Mouse (Mus musculus): ENCODE data around the gene Atxn10. TPM values are rescaled to one million over a fixed set of nuclear protein-coding genes. Genes with fewer than 3 reads are reported as not detected.

Gene Atxn10
- polyA plus RNA-seq, 1 experiment from 2014 or later = 182 TPM

DNA sequence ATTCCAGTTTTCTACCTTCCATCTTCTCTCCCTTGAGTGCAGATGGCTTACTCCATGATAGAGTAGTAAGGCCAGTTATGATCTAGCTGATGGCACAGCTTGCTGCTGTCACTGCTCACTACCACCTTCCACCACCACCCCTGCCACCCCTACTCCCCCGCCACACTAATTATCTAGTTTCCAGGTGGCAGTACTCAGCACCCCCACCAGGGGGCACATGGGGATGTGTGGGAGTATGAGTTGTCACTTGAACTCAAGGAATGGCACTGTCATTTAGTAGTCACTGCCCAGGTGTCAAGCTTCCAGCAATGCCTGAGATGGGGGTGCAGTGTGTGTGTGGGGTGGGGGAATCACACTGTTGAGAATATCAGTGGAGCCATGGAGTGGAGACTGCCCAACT is 141.5 kb downstream of the Atxn10 start:
- 24% methylated on average over 1 of the region's 1 CpGs for WGBS
- no peak overlapping the region for H3K27ac ChIP-seq
- peaks cover 28% of the 10 kb centered on the region for H3K27me3 ChIP-seq
- no peak overlapping the region for H3K4me2 ChIP-seq
- H3K36me3 ChIP-seq = no peaks in the 10 kb centered on the region
- no peak overlapping the region for H3K4me3 ChIP-seq
- no peaks in the 10 kb centered on the region for H3K4me1 ChIP-seq (replicated peaks)
- H3K9me3 ChIP-seq (replicated peaks) = no peaks in the 10 kb centered on the region
- ATAC-seq (replicated peaks; ENCODE audit: insufficient number of reproducible peaks, insufficient read depth, low FRiP score, low read depth) = no peak
- no peak overlapping the region for H3K9ac ChIP-seq

DNA sequence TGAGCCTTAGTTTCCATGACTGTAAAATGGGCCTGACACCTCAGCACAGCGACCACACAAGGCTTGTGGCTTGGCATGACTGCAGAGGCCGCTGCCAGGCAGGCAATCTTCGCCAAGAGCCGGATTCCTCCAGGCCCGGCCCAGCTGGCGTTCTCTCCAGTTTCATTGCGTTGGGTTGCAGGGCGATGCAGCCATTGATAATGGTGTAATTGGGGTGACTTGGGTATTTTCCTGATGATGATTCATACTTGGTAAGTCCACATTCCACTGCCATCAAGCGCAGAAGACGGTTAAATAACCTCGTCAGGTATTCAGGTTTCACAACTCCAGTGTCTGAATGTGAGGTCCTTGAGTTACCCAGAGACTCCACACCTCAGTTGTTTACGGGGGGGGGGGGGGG is 143.3 kb downstream of the Atxn10 start:
- Histone ChIP-seq H3K27me3 (peaks cover 33% of the 10 kb centered on the region), H3K4me2 (no peak overlapping the region), H3K36me3 (no peaks in the 10 kb centered on the region), H3K9ac (no peak overlapping the region), H3K4me1 (replicated peaks) (no peaks in the 10 kb centered on the region), H3K27ac (no peak overlapping the region), H3K9me3 (replicated peaks) (no peaks in the 10 kb centered on the region), H3K4me3 (no peak overlapping the region)
- ATAC-seq (replicated peaks; ENCODE audit: insufficient number of reproducible peaks, insufficient read depth, low FRiP score, low read depth) = no peak
- WGBS = 75% methylated on average over 12 of the region's 12 CpGs

DNA sequence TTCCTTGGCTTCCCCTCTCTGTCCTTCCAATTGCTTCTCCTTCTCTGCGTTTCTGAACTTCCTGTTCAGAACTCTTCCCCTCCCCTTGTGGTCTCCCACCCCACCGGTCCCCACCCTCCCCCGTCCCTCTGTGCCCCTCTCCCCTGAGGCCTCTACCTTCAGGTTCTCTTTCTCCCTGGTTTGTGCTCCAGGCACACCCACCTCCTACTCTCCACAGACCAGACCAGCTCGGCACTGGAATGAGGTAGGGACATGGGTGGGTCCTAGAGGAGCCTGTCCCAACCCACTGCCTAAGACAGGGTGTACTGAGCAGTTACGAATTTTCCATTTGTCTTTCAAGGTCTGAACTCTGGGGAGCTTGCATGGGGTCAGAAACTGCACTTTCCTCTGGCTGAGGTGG is 143.9 kb downstream of the Atxn10 start:
- Histone ChIP-seq H3K36me3 (no peaks in the 10 kb centered on the region), H3K27me3 (peaks cover 33% of the 10 kb centered on the region), H3K4me2 (no peak overlapping the region), H3K4me3 (no peak overlapping the region), H3K9ac (no peak overlapping the region), H3K4me1 (replicated peaks) (no peaks in the 10 kb centered on the region), H3K27ac (no peak overlapping the region), H3K9me3 (replicated peaks) (no peaks in the 10 kb centered on the region)
- ATAC-seq (replicated peaks; ENCODE audit: insufficient number of reproducible peaks, insufficient read depth, low FRiP score, low read depth) = no peak
- 51% methylated on average over 5 of the region's 5 CpGs for WGBS

DNA sequence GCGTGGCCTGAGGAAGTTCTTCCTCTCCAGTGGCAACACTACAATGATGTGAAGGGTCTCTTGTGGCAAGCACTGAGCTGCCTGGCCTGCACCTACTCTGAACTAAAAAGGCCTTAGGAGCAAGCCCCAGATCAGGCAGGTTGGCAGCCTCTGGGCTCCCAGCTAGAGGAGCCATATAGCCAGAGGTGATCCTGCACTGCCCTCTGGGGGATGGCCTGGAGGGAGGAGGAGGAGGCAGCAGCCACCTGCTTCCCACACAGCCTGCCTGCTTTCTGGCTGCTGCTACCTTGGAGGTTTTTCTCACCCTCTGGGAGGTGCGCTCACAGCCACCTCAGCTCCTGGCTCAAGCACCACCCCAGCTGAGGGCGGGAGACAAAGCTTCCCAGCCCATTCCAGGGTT is 144.6 kb downstream of the Atxn10 start:
- Histone ChIP-seq H3K27ac (no peak overlapping the region), H3K4me1 (replicated peaks) (no peaks in the 10 kb centered on the region), H3K4me2 (no peak overlapping the region), H3K4me3 (no peak overlapping the region), H3K27me3 (peaks cover 33% of the 10 kb centered on the region), H3K36me3 (no peaks in the 10 kb centered on the region), H3K9me3 (replicated peaks) (no peaks in the 10 kb centered on the region), H3K9ac (no peak overlapping the region)
- ATAC-seq (replicated peaks; ENCODE audit: insufficient number of reproducible peaks, insufficient read depth, low FRiP score, low read depth) = no peak
- WGBS = 26% methylated on average over 3 of the region's 3 CpGs

DNA sequence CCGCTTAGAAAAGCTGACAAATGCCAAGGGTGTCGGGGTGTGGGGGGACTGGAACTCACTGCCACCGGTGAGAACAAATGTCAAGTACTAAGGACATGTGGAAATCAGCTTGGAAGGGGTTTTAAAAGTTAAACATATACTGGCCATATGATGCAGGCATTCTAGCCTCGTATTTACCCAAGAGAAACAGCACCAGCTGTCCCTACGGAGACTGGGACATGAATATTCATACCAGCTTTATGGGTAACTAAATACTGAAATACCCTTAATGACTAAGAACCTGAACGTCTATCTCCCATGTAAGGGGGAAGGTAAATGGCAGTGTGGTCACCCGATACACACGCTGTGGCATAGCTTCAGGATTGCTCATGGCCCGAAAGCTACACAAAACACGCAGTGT is 152.9 kb downstream of the Atxn10 start:
- no peaks in the 10 kb centered on the region for H3K4me1 ChIP-seq (replicated peaks)
- H3K9me3 ChIP-seq (replicated peaks) = no peaks in the 10 kb centered on the region
- H3K36me3 ChIP-seq = no peaks in the 10 kb centered on the region
- H3K27me3 ChIP-seq = peaks cover 38% of the 10 kb centered on the region
- no peak overlapping the region for H3K9ac ChIP-seq
- no peak overlapping the region for H3K4me2 ChIP-seq
- H3K4me3 ChIP-seq = no peak overlapping the region
- 74% methylated on average over 10 of the region's 10 CpGs for WGBS
- H3K27ac ChIP-seq = no peak overlapping the region
- no peak for ATAC-seq (replicated peaks; ENCODE audit: insufficient number of reproducible peaks, insufficient read depth, low FRiP score, low read depth)

DNA sequence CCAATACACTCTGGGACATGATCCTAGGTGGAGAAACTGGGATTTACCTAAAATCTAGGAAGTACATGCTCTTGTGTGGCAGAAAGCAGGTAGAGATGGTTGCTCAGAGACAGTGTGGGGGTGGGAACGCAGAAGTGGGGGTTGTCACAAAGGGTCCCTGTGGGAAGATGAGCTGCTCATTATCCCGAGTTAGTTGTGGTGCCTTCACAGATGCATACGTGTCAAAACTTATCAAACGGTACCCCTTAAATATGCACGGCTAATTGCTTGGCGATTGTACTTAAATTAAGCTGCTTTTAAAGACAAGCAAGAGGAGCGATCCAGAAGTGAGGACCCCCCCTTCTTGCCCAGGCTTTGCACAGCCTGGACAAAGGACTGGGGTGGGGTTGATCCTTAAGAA is 153.7 kb downstream of the Atxn10 start:
- H3K9me3 ChIP-seq (replicated peaks) = no peaks in the 10 kb centered on the region
- ATAC-seq (replicated peaks; ENCODE audit: insufficient number of reproducible peaks, insufficient read depth, low FRiP score, low read depth) = no peak
- no peak overlapping the region for H3K4me3 ChIP-seq
- peaks cover 46% of the 10 kb centered on the region for H3K27me3 ChIP-seq
- H3K4me2 ChIP-seq = no peak overlapping the region
- no peak overlapping the region for H3K9ac ChIP-seq
- no peaks in the 10 kb centered on the region for H3K4me1 ChIP-seq (replicated peaks)
- 79% methylated on average over 7 of the region's 7 CpGs for WGBS
- no peak overlapping the region for H3K27ac ChIP-seq
- no peaks in the 10 kb centered on the region for H3K36me3 ChIP-seq

DNA sequence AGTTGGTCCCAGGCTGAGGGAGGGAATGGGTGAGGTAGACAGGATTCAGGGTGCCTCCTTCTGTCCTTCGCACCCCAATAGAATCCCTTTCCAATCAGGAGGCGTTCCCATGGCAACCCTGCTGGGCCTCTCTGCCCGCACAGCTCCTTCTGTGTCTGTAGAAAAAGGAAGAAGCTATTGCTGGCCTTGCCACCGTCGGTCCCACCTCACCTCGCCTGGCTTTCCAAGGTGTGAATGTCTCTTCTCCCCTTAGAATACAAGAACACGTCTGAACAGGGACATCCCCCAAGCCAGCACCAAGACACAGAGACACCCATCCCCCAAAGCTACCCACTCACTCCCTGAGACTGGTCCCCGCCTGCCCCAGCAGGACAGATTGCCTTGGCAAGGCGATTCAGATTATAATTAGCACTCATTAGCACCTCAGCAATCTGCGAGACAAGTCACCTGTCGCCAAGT is 158.1 kb downstream of the Atxn10 start:
- 6% methylated on average over 11 of the region's 11 CpGs for WGBS

DNA sequence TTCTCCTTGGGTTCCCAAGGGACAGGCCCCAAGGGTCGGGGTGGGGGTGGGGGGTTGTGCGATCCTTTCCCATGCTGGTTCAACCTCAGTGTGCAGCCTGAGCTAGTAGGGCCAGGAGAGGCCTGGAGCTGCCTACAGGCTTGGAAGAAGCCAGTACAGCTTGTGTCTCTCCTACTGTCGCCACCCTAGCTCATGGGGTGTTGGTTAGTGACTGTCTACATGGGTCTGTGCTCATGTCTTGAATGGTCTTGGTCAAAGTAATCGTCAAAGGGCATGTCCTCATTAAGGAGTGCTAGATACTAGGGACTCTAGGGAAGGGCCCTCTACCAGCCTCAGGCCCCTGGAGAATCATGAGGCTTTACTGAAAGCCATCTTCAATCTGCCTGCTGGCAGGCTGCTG is 161.5 kb downstream of the Atxn10 start:
- Histone ChIP-seq H3K4me1 (replicated peaks) (no peaks in the 10 kb centered on the region), H3K9ac (no peak overlapping the region), H3K27ac (no peak overlapping the region), H3K27me3 (peaks cover 69% of the 10 kb centered on the region), H3K4me3 (no peak overlapping the region), H3K36me3 (no peaks in the 10 kb centered on the region), H3K9me3 (replicated peaks) (no peaks in the 10 kb centered on the region), H3K4me2 (no peak overlapping the region)
- ATAC-seq (replicated peaks; ENCODE audit: insufficient number of reproducible peaks, insufficient read depth, low FRiP score, low read depth) = no peak
- 78% methylated on average over 4 of the region's 4 CpGs for WGBS

More for the DNA sequence above, 158.1 kb downstream of the Atxn10 start:
- no peaks in the 10 kb centered on the region for H3K36me3 ChIP-seq
- H3K4me1 ChIP-seq (replicated peaks) = no peaks in the 10 kb centered on the region
- no peak overlapping the region for H3K4me2 ChIP-seq
- peaks cover 78% of the 10 kb centered on the region for H3K27me3 ChIP-seq
- no peak overlapping the region for H3K9ac ChIP-seq
- H3K9me3 ChIP-seq (replicated peaks) = no peaks in the 10 kb centered on the region
- ATAC-seq (replicated peaks; ENCODE audit: insufficient number of reproducible peaks, insufficient read depth, low FRiP score, low read depth) = no peak
- H3K27ac ChIP-seq = no peak overlapping the region
- no peak overlapping the region for H3K4me3 ChIP-seq

DNA sequence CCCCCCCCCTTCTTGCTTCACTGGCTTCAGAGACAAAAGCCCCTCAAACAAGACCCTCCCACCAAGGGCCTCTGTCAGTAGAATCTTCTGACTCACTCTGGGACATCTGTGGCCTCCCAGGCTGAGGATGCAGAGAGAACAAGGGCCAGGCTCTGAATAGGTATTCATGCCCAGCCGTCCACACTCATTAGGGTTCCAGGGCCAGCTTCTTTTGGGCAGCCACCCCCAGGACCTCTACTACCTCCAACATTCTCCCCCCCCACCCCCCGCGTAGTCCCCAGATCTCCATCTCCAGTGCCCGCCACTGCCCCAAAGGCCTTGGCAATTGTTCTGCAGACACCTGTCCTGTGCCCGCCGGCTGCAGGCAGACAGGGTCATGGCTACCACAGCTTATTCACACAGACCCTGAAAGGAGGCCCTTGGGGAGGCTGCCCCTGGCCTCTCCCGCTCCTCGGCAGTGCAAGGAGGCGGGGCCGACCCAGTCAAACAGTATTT is 162.0 kb downstream of the Atxn10 start:
- Histone ChIP-seq H3K4me1 (replicated peaks) (no peaks in the 10 kb centered on the region), H3K27me3 (peaks cover 64% of the 10 kb centered on the region), H3K4me2 (no peak overlapping the region), H3K36me3 (no peaks in the 10 kb centered on the region), H3K9ac (no peak overlapping the region), H3K9me3 (replicated peaks) (no peaks in the 10 kb centered on the region), H3K27ac (no peak overlapping the region), H3K4me3 (no peak overlapping the region)
- 70% methylated on average over 10 of the region's 10 CpGs for whole genome bisulfite sequencing
- ATAC-seq (replicated peaks; ENCODE audit: insufficient number of reproducible peaks, insufficient read depth, low FRiP score, low read depth) = no peak

DNA sequence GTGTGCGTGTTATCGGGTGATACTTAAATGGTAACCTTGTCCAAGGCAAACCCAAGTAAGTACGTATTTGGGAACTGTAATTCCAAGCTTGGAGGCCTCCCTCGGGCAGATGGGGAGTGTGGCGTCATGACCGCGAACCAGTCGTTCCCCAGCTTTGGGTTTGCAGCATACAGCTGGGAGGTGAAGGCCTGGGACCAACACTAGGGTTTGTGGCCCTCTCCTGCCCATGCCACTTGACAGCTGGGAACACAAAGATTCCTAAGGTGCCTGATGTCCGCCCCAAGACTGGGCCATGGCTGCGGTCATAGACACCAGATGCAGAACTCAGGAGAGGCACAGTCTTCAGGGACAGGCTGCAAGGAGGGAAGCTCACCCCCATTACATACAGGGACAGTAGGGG is 164.2 kb downstream of the Atxn10 start:
- Histone ChIP-seq H3K36me3 (no peaks in the 10 kb centered on the region), H3K27me3 (peaks cover 45% of the 10 kb centered on the region), H3K4me1 (replicated peaks) (no peaks in the 10 kb centered on the region), H3K27ac (no peak overlapping the region), H3K9me3 (replicated peaks) (no peaks in the 10 kb centered on the region), H3K4me3 (no peak overlapping the region), H3K9ac (no peak overlapping the region), H3K4me2 (no peak overlapping the region)
- 87% methylated on average over 10 of the region's 10 CpGs for WGBS
- no peak for ATAC-seq (replicated peaks; ENCODE audit: insufficient number of reproducible peaks, insufficient read depth, low FRiP score, low read depth)

DNA sequence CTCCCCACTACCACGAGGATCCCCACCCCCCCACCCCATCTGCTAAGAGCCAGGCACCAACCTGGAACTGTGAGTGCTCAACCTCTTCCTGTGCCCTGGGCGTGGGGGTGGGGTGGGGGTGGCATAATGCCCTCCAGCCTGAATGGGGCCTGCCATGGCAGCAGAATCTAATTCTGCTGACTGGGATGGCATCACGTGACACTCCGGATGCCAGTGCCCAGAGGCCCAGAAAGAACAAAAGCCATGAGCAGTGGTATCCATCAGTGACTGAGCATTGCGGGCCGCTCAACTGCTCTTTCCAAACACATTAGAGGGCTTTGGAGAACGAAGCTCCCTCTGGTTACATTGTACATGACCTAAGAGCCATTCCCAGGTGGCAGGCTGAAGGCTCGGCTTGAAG is 167.1 kb downstream of the Atxn10 start, which contains the start of gene 7530416G11Rik:
Gene 7530416G11Rik, minus strand, starts transcription at position 101 of the 400 bp plus-strand sequence.
- Histone ChIP-seq H3K27ac (no peak within 1 kb of the TSS), H3K36me3 (no peaks in the 10 kb centered on the region), H3K4me1 (replicated peaks) (peaks cover 6% of the 10 kb centered on the region; the same call in 1 of the 2 replicates), H3K4me3 (no peak within 1 kb of the TSS), H3K9ac (no peak within 1 kb of the TSS), H3K4me2 (no peak within 1 kb of the TSS), H3K27me3 (peaks cover 24% of the 10 kb centered on the region), H3K9me3 (replicated peaks) (no peaks in the 10 kb centered on the region)
- 80% methylated on average over 8 of the region's 8 CpGs for WGBS
- no peak for ATAC-seq (replicated peaks; ENCODE audit: insufficient number of reproducible peaks, insufficient read depth, low FRiP score, low read depth)

DNA sequence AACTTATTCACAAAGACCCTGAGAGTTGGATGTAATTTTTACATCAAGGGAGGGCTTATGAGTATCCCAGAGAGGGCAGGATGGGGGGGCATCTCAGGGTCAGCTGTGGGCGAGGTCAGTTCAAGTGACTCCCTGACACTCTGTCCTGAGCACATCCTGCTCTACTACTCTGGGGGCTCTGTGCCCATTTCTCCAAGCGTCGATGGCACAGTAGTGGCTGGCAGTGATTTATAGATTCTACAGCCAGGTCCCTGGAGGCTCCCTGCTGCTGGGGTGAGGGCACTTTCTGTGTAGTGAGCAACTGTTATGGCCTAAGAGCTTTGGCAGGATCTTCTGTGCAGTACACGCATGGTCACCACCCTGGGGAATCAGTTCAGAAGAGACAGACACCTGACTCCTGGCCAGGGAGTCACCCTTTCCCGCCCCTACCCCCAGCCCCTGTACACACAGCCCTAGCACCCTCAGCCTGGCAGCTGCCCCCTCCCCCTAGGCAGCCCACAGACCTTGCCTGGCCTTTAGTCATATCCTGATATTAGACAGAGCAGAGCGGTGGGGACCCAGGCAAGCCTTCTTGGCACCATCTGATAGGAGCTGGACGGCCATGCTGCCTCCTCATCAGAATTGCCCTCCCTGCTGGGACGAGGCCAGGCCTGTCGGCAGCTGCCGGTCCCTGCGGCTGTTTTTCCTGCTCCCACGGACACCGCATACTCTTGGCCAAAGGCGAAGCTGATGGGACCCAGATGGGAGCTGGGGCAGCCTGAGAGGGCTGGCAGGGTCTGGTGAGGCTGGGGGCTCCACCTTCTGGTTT is 169.3 kb downstream of the Atxn10 start:
- WGBS = 45% methylated on average over 14 of the region's 14 CpGs
- H3K27ac ChIP-seq = no peak overlapping the region
- H3K9ac ChIP-seq = no peak overlapping the region
- no peaks in the 10 kb centered on the region for H3K36me3 ChIP-seq
- peak; percentile 61 for ATAC-seq (replicated peaks; ENCODE audit: insufficient number of reproducible peaks, insufficient read depth, low FRiP score, low read depth)
- peaks cover 6% of the 10 kb centered on the region; the same call in 1 of the 2 replicates for H3K4me1 ChIP-seq (replicated peaks)
- H3K27me3 ChIP-seq = peaks cover 6% of the 10 kb centered on the region; the same call in 1 of the 2 replicates
- H3K4me3 ChIP-seq = no peak overlapping the region
- no peaks in the 10 kb centered on the region for H3K9me3 ChIP-seq (replicated peaks)
- H3K4me2 ChIP-seq = peak overlapping the region; percentile 30; the same call in 1 of the 2 replicates

All from heart, embryonic 15.5 days (tissue).